Mouse (Mus musculus): ENCODE data around the gene Pde4d. TPM values are rescaled to one million over a fixed set of nuclear protein-coding genes. Genes with fewer than 3 reads are reported as not detected.

The Pde4d gene
- polyA plus RNA-seq, 1 experiment, result 15.1 TPM

DNA sequence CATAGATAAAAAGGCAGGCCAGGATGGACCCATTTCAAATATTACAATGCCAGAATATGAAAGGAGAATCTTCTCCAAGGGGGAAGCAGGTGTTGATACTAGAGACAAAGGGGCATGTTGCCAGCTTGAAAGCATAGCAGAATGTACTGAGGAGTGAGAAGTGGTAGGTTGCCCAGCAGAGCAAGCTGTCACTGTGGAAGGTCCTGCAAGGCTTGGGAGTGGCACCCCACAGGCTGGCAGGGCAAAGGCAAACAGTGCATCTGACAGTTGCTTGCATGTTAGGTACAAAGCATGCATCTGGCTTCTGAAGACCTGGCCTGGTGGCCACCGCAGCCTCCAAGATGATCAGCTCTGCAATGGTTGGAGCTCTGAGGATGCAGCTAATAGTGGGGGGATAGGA is 384.4 kb downstream of the Pde4d start:
- H3K27me3 ChIP-seq (ENCODE audit: control insufficient read depth, insufficient read depth, insufficient read length), result no peaks in the 10 kb centered on the region
- no peaks in the 10 kb centered on the region for H3K79me2 ChIP-seq (ENCODE audit: control insufficient read depth, insufficient read depth)
- no peak overlapping the region for H3ac ChIP-seq (ENCODE audit: control insufficient read depth, insufficient read length, low read depth)
- H3K79me3 ChIP-seq (ENCODE audit: low read depth), result no peaks in the 10 kb centered on the region
- H3K36me3 ChIP-seq (ENCODE audit: control insufficient read depth, insufficient read depth), result no peaks in the 10 kb centered on the region
- TF ChIP-seq MYOD1 (IDR thresholded peaks at IDR 0.05; ENCODE audit: control insufficient read depth, insufficient read length, low read depth) (peak; percentile 24), CEBPB (IDR thresholded peaks at IDR 0.05; ENCODE audit: low read depth) (no peak), CTCF (IDR thresholded peaks at IDR 0.05; ENCODE audit: control insufficient read depth, insufficient read depth, insufficient read length) (no peak), MYOG (IDR thresholded peaks at IDR 0.05; ENCODE audit: control insufficient read depth, extremely low read depth, insufficient read length) (no peak), MAX (IDR thresholded peaks at IDR 0.05) (peak; percentile 87)
- H3K4me3 ChIP-seq (ENCODE audit: insufficient read depth, poor library complexity, severe bottlenecking), result no peak overlapping the region

DNA sequence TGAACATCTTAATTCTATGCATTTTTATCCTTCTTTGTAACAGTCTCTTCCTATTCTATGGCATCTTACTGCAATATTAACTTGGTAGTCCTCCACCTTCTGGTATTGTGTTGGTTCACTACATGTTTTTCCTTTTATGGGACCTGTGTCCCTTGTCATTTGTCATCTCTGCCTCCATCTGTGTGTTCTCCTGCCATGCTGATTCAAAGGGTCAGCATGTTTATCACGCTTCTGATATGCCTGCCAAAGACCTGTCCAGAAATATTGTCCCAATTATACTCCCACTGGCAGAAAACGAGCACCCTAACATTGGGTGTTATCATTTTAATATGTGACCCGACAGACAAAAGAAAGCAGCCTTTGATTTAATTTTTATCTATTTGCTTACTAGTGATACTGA is 386.6 kb downstream of the Pde4d start:
- Histone ChIP-seq H3K79me3 (ENCODE audit: low read depth) (no peaks in the 10 kb centered on the region), H3K79me2 (ENCODE audit: control insufficient read depth, insufficient read depth) (no peaks in the 10 kb centered on the region), H3ac (ENCODE audit: control insufficient read depth, insufficient read length, low read depth) (no peak overlapping the region), H3K36me3 (ENCODE audit: control insufficient read depth, insufficient read depth) (no peaks in the 10 kb centered on the region), H3K27me3 (ENCODE audit: control insufficient read depth, insufficient read depth, insufficient read length) (no peaks in the 10 kb centered on the region), H3K4me3 (ENCODE audit: insufficient read depth, poor library complexity, severe bottlenecking) (no peak overlapping the region)
- TF ChIP-seq MAX (IDR thresholded peaks at IDR 0.05) (no peak), MYOG (IDR thresholded peaks at IDR 0.05; ENCODE audit: control insufficient read depth, extremely low read depth, insufficient read length) (no peak), MYOD1 (IDR thresholded peaks at IDR 0.05; ENCODE audit: control insufficient read depth, insufficient read length, low read depth) (no peak), CEBPB (IDR thresholded peaks at IDR 0.05; ENCODE audit: low read depth) (no peak), CTCF (IDR thresholded peaks at IDR 0.05; ENCODE audit: control insufficient read depth, insufficient read depth, insufficient read length) (no peak)

DNA sequence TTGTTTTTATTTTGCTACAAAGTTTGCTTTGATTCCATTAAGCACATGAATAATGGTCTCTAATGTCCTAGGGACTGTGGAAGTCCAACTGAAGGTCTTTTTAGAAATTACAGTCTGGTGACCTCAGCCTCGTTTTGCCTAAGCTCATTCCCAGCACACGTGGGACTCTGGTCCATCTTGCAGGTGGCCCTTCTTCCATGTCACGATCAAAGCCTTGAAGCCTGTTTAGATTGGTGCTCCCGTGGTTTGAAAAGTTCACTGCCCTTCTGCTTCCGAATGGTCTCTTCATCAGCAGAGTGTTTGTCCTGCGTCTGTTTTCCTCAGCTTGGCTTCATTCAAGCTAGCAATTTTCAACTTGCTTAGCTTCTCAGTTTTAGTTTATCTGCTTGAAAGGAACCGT is 389.4 kb downstream of the Pde4d start:
- Histone ChIP-seq H3K79me2 (ENCODE audit: control insufficient read depth, insufficient read depth) (no peaks in the 10 kb centered on the region), H3K36me3 (ENCODE audit: control insufficient read depth, insufficient read depth) (no peaks in the 10 kb centered on the region), H3K79me3 (ENCODE audit: low read depth) (no peaks in the 10 kb centered on the region), H3K4me3 (ENCODE audit: insufficient read depth, poor library complexity, severe bottlenecking) (no peak overlapping the region), H3ac (ENCODE audit: control insufficient read depth, insufficient read length, low read depth) (no peak overlapping the region), H3K27me3 (ENCODE audit: control insufficient read depth, insufficient read depth, insufficient read length) (no peaks in the 10 kb centered on the region)
- TF ChIP-seq CEBPB (IDR thresholded peaks at IDR 0.05; ENCODE audit: low read depth) (no peak), MYOD1 (IDR thresholded peaks at IDR 0.05; ENCODE audit: control insufficient read depth, insufficient read length, low read depth) (no peak), CTCF (IDR thresholded peaks at IDR 0.05; ENCODE audit: control insufficient read depth, insufficient read depth, insufficient read length) (no peak), MYOG (IDR thresholded peaks at IDR 0.05; ENCODE audit: control insufficient read depth, extremely low read depth, insufficient read length) (no peak), USF1 (IDR thresholded peaks at IDR 0.05; ENCODE audit: low read depth) (no peak), FOSL1 (IDR thresholded peaks at IDR 0.05; ENCODE audit: insufficient read depth, low read length, poor library complexity, severe bottlenecking) (no peak), MAX (IDR thresholded peaks at IDR 0.05) (no peak)

DNA sequence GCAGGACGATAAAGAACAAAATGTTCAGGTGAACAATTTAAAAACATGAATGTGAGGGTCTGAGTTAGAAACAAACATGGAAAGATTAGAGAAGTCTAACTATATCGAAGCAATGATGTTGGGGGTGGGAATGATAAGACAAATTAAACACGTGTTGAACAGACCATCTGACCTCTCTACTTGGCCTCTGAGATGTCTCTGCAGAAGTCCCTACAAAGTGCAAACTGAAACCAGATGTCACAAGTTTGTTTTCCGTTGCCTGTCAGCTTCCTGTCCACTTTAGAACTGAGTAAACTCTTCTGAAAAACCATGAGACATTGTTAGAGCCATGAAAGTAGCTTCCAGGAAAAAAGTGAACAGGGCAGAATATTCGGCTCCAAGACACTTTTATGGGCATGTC is 404.3 kb downstream of the Pde4d start:
- H3K79me2 ChIP-seq (ENCODE audit: control insufficient read depth, insufficient read depth), result no peaks in the 10 kb centered on the region
- no peaks in the 10 kb centered on the region for H3K79me3 ChIP-seq (ENCODE audit: low read depth)
- no peaks in the 10 kb centered on the region for H3K27me3 ChIP-seq (ENCODE audit: control insufficient read depth, insufficient read depth, insufficient read length)
- H3ac ChIP-seq (ENCODE audit: control insufficient read depth, insufficient read length, low read depth), result no peak overlapping the region
- H3K4me3 ChIP-seq (ENCODE audit: insufficient read depth, poor library complexity, severe bottlenecking), result no peak overlapping the region
- no peak for TF ChIP-seq MYOG (IDR thresholded peaks at IDR 0.05; ENCODE audit: control insufficient read depth, extremely low read depth, insufficient read length)
- no peak for TF ChIP-seq MAX (IDR thresholded peaks at IDR 0.05)
- no peak for TF ChIP-seq FOSL1 (IDR thresholded peaks at IDR 0.05; ENCODE audit: insufficient read depth, low read length, poor library complexity, severe bottlenecking)
- no peak for TF ChIP-seq USF1 (IDR thresholded peaks at IDR 0.05; ENCODE audit: low read depth)
- TF ChIP-seq CEBPB (IDR thresholded peaks at IDR 0.05; ENCODE audit: low read depth), result no peak
- TF ChIP-seq CTCF (IDR thresholded peaks at IDR 0.05; ENCODE audit: control insufficient read depth, insufficient read depth, insufficient read length), result no peak
- TF ChIP-seq MYOD1 (IDR thresholded peaks at IDR 0.05; ENCODE audit: control insufficient read depth, insufficient read length, low read depth), result no peak
- no peaks in the 10 kb centered on the region for H3K36me3 ChIP-seq (ENCODE audit: control insufficient read depth, insufficient read depth)

- TF ChIP-seq CTCF (IDR thresholded peaks at IDR 0.05; ENCODE audit: control insufficient read depth, insufficient read depth, insufficient read length), result no peak
- no peak for TF ChIP-seq MYOD1 (IDR thresholded peaks at IDR 0.05; ENCODE audit: control insufficient read depth, insufficient read length, low read depth)
- no peak for TF ChIP-seq USF1 (IDR thresholded peaks at IDR 0.05; ENCODE audit: low read depth)
- TF ChIP-seq MYOG (IDR thresholded peaks at IDR 0.05; ENCODE audit: control insufficient read depth, extremely low read depth, insufficient read length), result no peak
- TF ChIP-seq CEBPB (IDR thresholded peaks at IDR 0.05; ENCODE audit: low read depth), result no peak
- no peak for TF ChIP-seq FOSL1 (IDR thresholded peaks at IDR 0.05; ENCODE audit: insufficient read depth, low read length, poor library complexity, severe bottlenecking)
- TF ChIP-seq MAX (IDR thresholded peaks at IDR 0.05), result no peak
Measured at GRCm38 (mm10) chr13:108856776-108857435, 407.2 kb downstream of the Pde4d start.

DNA sequence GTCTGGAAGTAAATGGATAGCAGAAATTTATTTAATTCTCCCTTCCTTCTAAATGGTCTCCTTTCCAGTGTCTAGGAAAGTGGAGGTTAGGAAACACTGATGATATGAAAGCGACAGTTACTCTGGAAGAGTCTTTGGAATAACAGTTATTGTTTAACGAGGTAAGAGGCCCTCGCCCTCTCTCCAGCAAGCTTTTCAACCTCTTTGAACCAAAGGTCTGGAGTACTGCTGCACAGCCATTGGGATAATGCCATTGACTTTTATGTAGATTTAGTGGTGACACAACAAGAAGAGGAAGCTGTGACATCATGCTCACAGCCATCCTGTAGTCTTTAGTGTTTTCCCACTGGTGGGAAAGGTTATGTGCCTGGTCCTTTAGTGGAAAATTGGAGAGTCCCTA is 409.6 kb downstream of the Pde4d start:
- TF ChIP-seq CTCF (IDR thresholded peaks at IDR 0.05; ENCODE audit: control insufficient read depth, insufficient read depth, insufficient read length) (no peak), USF1 (IDR thresholded peaks at IDR 0.05; ENCODE audit: low read depth) (no peak)
- Histone ChIP-seq H3K79me3 (ENCODE audit: low read depth) (no peaks in the 10 kb centered on the region), H3K79me2 (ENCODE audit: control insufficient read depth, insufficient read depth) (no peaks in the 10 kb centered on the region), H3K27me3 (ENCODE audit: control insufficient read depth, insufficient read depth, insufficient read length) (no peaks in the 10 kb centered on the region), H3ac (ENCODE audit: control insufficient read depth, insufficient read length, low read depth) (no peak overlapping the region), H3K4me3 (ENCODE audit: insufficient read depth, poor library complexity, severe bottlenecking) (no peak overlapping the region), H3K36me3 (ENCODE audit: control insufficient read depth, insufficient read depth) (no peaks in the 10 kb centered on the region)

More at GRCm38 (mm10) chr13:108856776-108857435, 407.2 kb downstream of the Pde4d start:
- Histone ChIP-seq H3K27me3 (ENCODE audit: control insufficient read depth, insufficient read depth, insufficient read length) (no peaks in the 10 kb centered on the region), H3K79me3 (ENCODE audit: low read depth) (no peaks in the 10 kb centered on the region), H3K4me3 (ENCODE audit: insufficient read depth, poor library complexity, severe bottlenecking) (no peak overlapping the region), H3ac (ENCODE audit: control insufficient read depth, insufficient read length, low read depth) (no peak overlapping the region), H3K36me3 (ENCODE audit: control insufficient read depth, insufficient read depth) (no peaks in the 10 kb centered on the region), H3K79me2 (ENCODE audit: control insufficient read depth, insufficient read depth) (no peaks in the 10 kb centered on the region)
